Mouse (Mus musculus): ENCODE data around the gene Nes. TPM values are rescaled to one million over a fixed set of nuclear protein-coding genes. Genes with fewer than 3 reads are reported as not detected.

Gene Nes
- total RNA-seq (2023): not detected in 2 replicates

GRCm38 (mm10) chr3:87970939-87971488 is at the start of gene Nes:
Nes (plus strand) TSS chr3:87971078.

GRCm38 (mm10) chr3:87930078-87930795 is 40.6 kb upstream of the Nes start, which contains the start of the genes Isg20l2 and Rrnad1:
Isg20l2 (plus strand) TSS chr3:87930314.
Rrnad1 (minus strand) TSS chr3:87930717.

DNA sequence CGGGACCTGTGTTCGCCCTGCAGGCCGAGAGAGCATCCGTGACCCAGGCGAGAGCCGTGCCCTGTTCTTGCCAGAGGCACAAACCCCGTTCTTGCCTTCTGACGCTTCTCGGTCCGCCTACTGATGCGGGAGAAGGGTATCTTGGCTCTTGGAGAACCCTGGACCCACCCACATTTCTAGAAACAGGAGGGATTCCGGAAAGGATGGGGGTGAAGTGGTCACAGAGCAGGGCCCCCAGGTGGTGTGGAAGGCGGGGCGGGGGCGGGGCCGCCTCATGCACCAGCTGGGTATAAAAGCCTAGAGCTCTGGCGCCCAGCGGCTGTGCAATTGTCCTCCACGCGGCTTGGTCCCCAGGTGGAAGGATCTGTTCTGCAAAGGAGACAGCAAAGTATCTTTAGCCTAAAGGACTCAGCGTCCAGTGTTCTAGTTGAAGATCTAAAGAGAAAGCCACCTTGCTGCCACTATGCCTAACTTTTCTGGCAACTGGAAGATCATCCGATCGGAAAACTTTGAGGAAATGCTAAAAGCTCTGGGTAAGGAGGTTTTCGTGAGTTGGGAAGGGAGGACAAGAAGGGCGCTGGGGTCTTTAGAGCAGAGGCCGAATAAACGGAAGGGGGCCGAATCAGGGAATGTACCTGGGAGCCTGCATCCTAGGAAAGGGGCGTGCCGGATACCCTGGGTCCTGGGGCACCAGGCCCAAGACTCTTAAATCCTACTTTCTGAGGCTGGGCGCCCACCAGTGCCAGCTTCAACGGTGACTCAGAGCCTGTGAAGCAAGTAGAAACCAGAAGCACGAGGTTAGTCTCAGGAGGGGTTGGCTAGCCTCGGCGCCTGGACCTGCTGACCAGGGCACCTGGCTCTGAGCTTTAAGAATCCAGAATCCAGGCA is 22.3 kb upstream of the Nes start, which contains the start of gene Crabp2:
Gene Crabp2, plus strand, starts transcription at position 289 of the 888 bp plus-strand sequence.

GRCm38 (mm10) chr3:88000181-88000580 is 29.3 kb downstream of the Nes start, which contains the start of gene Bcan:
Bcan (minus strand) TSS chr3:88000230.

GRCm38 (mm10) chr3:88027434-88028186 is 56.7 kb downstream of the Nes start, which contains the start of gene Hapln2:
Hapln2 (minus strand) TSS chr3:88027583.

Other genes with a start within 250 kb of the Nes start
- 0.27 and 3.5 TPM in 2 replicates for gene Lrrc71, start 222.5 kb upstream of the Nes start, total RNA-seq (2023)
- not detected in 2 replicates for gene Ntrk1, start 175.9 kb upstream of the Nes start, total RNA-seq (2023)
- not detected in 2 replicates for gene Insrr, start 174.1 kb upstream of the Nes start, total RNA-seq (2023)
- gene Pear1, start 146.8 kb upstream of the Nes start, total RNA-seq (2023): 0.34 and 1.5 TPM in 2 replicates
- 0.88 and 1.2 TPM in 2 replicates for gene Sh2d2a, start 124.3 kb upstream of the Nes start, total RNA-seq (2023)
- 26.9 and 29.1 TPM in 2 replicates for gene Prcc, start 85.5 kb upstream of the Nes start, total RNA-seq (2023)
- gene Hdgf, start 64.8 kb upstream of the Nes start, total RNA-seq (2023): 80.4 and 98.0 TPM in 2 replicates
- 62.4 and 72.9 TPM in 2 replicates for gene Mrpl24, start 51.6 kb upstream of the Nes start, total RNA-seq (2023)
- gene Isg20l2, start 40.8 kb upstream of the Nes start, total RNA-seq (2023): 21.0 and 25.9 TPM in 2 replicates
- 10.7 and 10.8 TPM in 2 replicates for gene Rrnad1, start 40.4 kb upstream of the Nes start, total RNA-seq (2023)
- 0.54 and 0.66 TPM in 2 replicates for gene Crabp2, start 22.4 kb upstream of the Nes start, total RNA-seq (2023)
- gene Bcan, start 29.2 kb downstream of the Nes start, total RNA-seq (2023): not detected in 2 replicates
- gene Hapln2, start 56.5 kb downstream of the Nes start, total RNA-seq (2023): not detected in 2 replicates
- 2.7 and 3.8 TPM in 2 replicates for gene Gpatch4, start 72.0 kb downstream of the Nes start, total RNA-seq (2023)
- gene Naxe, start 87.4 kb downstream of the Nes start, total RNA-seq (2023): 21.0 and 21.5 TPM in 2 replicates
- gene Ttc24, start 107.2 kb downstream of the Nes start, total RNA-seq (2023): not detected in 2 replicates
- gene Iqgap3, start 110.9 kb downstream of the Nes start, total RNA-seq (2023): 29.2 and 45.4 TPM in 2 replicates
- gene Mef2d, start 171.3 kb downstream of the Nes start, total RNA-seq (2023): 110 and 174 TPM in 2 replicates